Mouse (Mus musculus) splenic B cell, adult 2 months (primary cell): Measurements from ENCODE around the gene Birc7.

Experiments
- DNase-seq: peaks from one replicate; pipeline ENCODE4 v3.0.0-alpha.2; 2011; ENCODE audit warnings: low read depth, low spot score
- H3K27me3 ChIP-seq: 2 replicates; pipeline ENCODE4 v1.6.1; 2012; ENCODE audit warnings: mild to moderate bottlenecking, low read length, moderate library complexity, mixed read lengths; ENCODE audit not compliant: control insufficient read depth, poor library complexity, insufficient read depth, severe bottlenecking
- H3K36me3 ChIP-seq: 2 replicates; pipeline ENCODE4 v1.6.1; 2012; ENCODE audit warnings: mild to moderate bottlenecking, low read length, moderate library complexity, mixed read lengths; ENCODE audit not compliant: control insufficient read depth, poor library complexity, insufficient read depth, severe bottlenecking

Gene Birc7

DNA sequence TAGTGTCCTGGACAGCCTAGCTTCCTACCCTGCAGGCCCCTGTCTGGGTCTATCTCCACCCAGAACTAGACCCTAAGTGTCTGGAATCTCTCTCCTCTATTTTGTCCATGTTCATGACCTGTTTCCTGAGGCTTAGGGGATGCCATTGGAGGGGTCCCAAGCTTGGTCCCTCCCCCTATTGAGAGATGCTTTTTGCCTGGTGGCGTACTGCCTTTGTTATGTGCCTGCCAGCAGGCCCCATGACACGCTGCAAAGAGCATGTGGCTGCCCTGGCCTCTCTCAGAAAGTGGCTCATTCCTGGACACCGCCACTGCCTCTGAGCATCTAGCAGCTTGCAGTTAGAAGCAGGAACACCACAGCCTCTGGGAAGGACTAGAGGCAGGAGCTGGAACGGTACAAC is at the start of gene Birc7:
Birc7 (plus strand) TSS at position 301 of the 400 bp plus-strand sequence.
- no peaks in the 10 kb centered on the region for H3K27me3 ChIP-seq
- no peak for DNase-seq
- no peaks in the 10 kb centered on the region for H3K36me3 ChIP-seq

DNA sequence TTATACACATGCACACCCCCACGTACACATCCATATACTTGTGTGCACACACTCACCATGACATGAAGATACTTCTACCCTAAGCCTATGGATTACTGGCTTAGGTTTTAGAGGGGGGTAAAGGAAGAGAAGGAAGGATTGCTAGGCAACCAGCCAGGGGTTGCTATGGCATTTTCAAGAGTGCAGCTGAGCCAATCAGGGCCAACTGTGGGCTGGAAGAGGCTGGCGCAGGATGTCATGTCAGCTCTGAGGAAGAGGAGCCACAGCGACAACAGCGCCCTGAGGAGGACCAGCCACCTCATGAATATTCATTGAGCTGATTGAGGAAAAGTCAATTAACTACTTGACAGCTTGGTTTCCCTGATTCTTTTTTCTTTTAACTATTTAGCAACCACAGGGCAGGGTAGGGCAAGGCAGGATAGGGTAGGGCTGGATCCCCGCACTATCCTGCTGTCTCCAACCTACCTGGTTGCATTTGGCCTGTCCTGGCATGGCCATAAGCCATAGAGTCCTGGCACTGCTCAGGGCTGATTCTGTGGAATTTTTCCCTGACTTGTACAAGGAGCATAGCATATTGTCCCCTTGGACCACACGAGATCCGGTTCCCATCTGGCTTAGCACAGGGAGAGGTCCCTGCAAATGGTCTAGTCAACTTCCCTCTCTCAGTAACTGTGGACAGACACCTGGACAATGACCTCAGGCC is 49.3 kb upstream of the Birc7 start:
- Histone ChIP-seq H3K36me3 (no peaks in the 10 kb centered on the region), H3K27me3 (no peaks in the 10 kb centered on the region)
- DNase-seq = no peak

DNA sequence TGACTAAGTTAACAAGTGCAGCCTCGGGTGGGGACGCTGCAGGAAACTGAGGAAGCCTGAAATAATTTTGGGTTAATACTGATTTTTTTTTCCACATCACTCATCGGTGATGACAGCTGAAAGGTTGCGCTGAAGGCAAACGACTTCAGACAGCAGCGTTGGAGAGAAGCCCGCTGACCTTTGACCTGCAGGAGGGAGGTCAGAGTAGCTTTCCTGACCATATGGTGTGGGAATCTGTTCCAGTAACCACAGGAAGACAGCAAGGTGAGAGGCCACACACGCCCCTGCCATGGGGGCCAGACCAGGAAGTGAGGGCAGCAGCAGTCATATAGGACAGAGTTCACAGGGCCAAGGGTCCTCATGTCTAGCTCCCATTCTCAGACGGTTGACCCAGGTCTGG is 47.5 kb upstream of the Birc7 start:
- Histone ChIP-seq H3K27me3 (no peaks in the 10 kb centered on the region), H3K36me3 (no peaks in the 10 kb centered on the region)
- DNase-seq = no peak

DNA sequence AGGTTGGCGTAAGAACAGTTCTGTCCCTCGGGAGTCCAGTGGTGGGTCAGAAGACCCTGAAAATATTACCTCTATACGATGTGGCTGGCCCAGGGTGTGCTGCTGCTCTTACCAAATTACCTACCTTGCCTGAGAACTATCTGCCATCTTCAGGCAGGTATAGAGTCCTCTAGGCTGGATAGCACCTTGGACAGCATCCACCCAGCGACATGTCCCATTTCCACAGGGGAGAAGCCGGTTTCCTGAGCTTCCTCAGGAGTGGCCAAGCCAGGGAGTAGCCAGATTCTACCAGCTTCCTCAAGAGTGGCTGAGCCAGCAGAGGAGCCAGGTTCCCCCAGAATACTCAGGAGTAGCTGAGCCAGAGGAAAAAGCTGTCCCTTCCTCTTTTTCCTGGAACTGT is 43.6 kb upstream of the Birc7 start:
- Histone ChIP-seq H3K27me3 (no peaks in the 10 kb centered on the region), H3K36me3 (no peaks in the 10 kb centered on the region)
- DNase-seq = no peak

DNA sequence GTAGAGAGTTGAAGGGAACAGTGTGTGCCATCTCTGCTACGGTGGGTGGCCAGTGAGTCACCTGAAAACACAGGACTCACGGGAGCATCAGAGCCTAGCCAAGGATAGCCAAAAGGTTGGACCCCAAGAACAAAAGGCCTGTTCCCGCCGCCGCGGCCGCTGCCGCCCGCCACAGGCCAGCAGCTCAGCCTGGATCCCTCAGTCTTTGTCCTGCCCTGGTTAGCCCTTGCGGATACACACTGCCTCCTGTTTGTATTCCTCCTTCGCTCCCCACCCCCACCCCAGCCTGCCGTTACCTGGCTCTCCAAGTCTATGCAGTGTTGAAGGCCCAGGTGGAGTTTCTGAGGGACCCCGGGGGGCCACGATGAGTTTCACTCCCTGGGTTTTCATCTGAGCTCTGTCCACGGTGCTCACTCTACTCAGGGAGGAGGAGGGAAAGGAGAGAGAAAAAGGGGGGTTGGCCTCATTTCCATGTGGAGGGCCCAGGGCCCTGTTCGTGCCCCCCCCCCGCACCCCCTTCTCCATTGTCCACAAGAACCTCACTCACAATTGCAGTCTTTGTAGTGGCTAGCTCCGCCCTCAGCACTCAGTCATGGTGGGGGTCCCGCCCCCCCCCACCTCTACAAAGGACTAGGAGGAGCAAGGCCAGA is 39.4 kb upstream of the Birc7 start:
- H3K36me3 ChIP-seq = no peaks in the 10 kb centered on the region
- 0 out of 2 replicates have a peak, but pooled peaks cover 4% of the 10 kb centered on the region for H3K27me3 ChIP-seq
- no peak for DNase-seq

DNA sequence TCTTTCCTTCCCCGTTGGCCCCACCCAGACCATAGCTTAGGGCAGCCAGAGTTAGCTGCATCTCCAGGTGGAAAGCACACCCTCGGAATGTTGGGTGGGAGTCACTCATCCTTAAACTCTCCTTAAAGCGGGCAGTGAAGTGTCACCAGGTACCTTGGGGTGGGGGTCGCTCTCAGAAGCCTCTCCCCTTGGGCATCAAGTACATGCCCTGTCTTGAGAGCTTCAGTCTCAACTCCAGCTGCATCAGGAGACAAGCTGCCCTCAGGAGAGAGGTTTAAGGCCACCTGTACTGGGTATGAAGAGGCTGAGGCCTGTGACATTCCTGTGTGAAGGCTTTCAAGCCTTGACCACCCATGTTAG is 38.9 kb upstream of the Birc7 start:
- DNase-seq = no peak
- H3K36me3 ChIP-seq = no peaks in the 10 kb centered on the region

DNA sequence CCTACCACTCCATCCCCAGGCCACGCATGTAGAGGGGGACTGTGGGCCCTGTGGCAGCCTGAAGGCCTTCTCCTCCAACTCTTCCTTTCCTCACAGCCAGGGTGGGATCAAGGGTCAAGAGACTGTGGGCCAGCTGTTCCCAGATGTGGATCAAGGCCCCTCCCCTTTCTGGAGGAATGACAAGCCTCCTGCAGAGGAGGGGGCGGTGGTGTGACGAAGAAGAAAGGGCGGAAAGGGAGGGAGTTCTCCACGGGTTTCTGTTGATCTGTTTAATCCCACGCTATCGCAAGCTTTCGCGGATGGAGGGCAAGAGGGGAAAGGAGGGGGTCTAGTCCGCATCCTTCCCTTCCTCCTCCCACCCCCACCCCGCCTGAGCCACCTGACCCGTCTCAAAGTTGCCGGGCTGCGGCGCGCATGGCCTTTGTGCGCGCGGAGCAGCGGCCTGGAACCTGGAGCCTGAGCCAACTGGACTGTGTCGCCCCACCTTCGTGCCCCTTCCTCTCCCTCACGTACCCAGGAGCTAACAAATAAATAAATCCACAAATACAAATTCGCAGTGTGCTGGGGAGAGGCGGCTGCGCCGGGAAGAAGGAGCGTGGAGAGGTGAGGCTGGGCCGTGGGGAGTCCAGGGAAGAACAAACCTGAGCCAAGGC is 38.3 kb upstream of the Birc7 start:
- no peak for DNase-seq
- H3K36me3 ChIP-seq = no peaks in the 10 kb centered on the region
- H3K27me3 ChIP-seq = 0 out of 2 replicates have a peak, but pooled peaks cover 4% of the 10 kb centered on the region

More for the DNA sequence above, 38.9 kb upstream of the Birc7 start:
- 0 out of 2 replicates have a peak, but pooled peaks cover 4% of the 10 kb centered on the region for H3K27me3 ChIP-seq

DNA sequence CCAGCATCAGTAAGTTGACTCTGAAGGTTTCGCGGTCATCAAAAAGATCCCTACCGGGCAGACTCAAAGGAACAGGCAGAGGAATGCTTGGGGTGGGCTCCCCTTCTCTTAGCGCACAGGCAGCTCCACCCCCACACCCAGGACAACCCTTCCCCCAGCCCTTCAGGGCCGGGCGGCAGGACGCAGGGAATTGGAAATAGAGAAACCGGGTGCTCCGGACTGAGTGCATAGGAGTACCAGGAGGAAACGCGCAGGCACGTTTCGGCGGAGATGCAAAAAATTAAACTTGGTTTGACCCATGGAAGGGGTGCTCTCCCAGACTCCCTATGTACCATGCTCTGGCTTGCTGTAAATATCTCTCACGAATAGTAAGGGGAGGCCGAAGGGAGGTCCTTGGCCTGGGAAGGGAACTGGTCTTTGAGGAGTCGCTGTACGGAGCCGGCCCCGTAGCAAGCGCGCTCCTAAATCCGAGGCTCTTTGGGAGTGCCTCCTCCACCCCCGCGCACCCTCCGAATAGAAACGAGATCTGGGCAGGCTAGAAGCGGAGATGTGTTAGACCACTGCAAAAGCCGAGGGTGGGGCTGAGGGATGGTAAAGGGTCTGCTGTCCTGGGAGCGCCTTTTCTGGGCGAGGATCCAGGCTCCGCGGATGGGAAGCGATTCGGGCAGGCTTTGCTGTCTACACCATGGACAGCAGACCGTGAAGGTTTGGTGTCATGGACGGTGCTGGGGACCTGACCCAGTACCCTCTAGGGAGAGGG is 37.6 kb upstream of the Birc7 start:
- DNase-seq = no peak
- Histone ChIP-seq H3K27me3 (0 out of 2 replicates have a peak, but pooled peaks cover 4% of the 10 kb centered on the region), H3K36me3 (no peaks in the 10 kb centered on the region)

DNA sequence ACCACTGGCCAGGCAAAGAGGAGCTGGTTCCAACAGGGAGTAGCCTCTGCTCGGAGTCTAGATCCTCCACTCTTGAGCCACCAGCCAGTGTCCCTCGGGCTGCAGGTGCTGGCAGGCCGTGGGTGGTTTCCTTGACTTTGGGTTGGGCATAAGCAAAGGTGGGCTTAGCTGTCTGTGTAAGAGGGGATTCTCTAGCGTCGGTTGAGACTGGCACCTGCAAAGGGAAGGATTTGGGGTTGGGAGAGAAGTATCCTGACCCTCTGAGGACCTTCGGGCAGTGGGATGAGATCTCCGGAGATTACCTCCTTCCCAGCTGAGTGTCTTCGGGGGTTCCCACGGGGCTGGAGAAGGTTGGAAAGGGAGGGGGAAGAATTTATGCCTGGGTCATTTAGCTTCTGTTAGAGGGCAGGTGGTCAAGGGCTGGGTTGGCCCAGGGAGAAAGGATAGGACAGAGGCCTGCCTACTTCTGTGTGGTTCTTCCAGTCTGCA is 36.9 kb upstream of the Birc7 start:
- no peak for DNase-seq
- Histone ChIP-seq H3K36me3 (no peaks in the 10 kb centered on the region), H3K27me3 (0 out of 2 replicates have a peak, but pooled peaks cover 4% of the 10 kb centered on the region)

DNA sequence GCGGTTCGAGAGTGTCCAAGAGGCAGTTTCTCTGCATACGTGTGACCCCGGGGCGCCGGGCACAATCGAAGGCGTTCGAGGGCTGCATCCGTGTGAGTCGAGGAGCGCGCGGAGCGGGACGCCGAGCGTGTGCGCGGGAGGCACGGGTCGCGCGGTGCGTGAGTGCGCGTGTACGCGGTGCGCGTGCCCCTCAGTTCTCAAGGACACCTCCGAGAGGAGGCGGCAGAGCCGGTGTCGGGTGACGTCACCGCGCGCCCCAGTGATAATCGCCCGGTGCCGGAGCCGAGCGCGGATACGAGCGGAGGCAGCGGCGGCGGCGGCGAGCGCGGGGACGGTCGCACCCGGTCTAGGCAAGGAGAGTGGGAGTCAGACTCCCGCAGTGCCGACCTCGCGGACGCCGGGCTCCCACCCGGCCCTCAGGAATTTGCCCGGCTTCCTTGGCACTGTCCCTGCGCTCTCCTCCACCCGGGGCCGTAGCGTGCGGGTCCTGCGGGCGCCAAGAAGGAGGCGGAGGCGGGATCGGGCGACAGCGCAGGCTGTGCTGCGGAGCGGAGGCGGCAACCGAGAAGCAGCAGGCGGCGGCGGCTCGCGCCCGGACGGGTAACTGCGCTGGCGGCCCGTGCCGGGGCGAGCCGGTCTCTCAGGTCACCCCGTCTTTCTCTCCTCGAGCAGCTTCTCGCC is 35.8 kb upstream of the Birc7 start:
- DNase-seq = peak; percentile 8
- H3K27me3 ChIP-seq = 0 out of 2 replicates have a peak, but pooled peaks cover 4% of the 10 kb centered on the region

DNA sequence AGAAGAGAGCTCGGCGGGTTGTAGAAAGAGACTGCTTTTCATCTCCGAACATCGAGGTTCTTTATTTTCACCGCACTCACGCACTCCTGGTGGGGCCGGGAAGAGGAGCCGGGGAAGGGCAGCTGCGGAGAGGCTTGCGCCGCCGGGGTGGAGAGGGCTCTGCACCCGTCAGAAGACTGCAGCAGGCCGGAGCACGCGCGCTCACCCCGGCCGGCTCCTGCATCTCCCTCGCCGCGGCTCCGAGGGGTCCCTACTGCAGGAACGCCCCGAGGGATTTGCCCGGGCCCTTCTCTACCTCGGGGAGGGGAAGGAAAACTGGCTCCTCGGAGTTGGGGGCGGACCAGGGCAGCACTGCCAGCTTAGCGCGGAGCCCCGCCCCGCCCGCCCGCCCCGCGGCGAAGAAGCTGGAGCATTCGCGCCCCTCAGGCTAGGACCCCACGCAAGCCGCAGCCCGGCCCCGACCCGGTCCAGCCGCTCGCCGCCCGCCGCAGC is 35.2 kb upstream of the Birc7 start:
- DNase-seq = no peak
- H3K36me3 ChIP-seq = no peaks in the 10 kb centered on the region
- H3K27me3 ChIP-seq = 0 out of 2 replicates have a peak, but pooled peaks cover 4% of the 10 kb centered on the region

More for the DNA sequence above, 35.8 kb upstream of the Birc7 start:
- H3K36me3 ChIP-seq = no peaks in the 10 kb centered on the region

DNA sequence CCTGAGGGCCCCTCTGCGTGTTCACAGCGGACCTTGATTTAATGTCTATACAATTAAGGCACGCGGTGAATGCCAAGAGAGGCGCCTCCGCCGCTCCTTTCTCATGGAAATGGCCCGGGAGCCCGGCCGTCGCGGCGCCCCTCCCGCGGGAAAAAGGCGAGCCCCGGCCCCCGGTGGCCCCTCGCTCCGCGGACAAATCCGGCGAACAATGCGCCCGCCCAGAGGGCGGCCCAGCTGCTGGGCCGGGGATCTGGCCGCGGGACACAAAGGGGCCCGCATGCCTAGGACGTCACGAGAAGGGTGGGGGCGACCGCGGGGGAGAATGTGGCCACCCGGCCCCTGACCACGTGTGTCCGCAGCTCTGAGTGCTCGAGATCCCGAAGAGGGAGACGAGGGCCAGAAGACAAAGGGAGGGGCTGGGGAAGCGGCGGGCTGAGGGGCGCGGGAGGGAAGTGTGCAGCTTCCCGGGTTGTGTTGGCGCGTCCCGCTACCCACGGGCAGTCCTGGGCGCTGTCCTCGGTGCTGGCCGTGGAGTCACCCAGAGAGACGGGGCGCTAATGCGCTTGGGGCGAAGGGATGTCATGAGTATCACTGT is 34.7 kb upstream of the Birc7 start:
- DNase-seq = peak; percentile 19
- no peaks in the 10 kb centered on the region for H3K36me3 ChIP-seq

DNA sequence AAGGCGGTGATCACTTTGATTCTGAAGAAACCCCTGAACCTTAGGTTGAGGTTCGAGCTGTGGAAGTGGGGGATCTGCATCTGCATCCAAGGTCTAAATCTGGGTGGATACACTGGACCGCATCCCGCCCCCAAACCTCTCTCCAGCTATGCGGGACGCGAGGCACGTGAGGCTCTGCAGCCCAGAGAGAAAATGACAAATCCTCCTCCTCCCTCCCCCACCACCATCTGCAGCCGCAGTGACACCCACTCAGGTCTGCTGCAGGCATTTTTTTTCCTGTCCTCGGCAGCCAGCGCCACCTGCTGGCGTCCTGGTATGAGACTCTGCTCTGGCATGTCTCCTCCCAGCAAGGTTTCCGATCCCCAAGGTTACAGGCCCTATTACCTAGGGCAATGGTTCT is 34.1 kb upstream of the Birc7 start:
- 0 out of 2 replicates have a peak, but pooled peaks cover 4% of the 10 kb centered on the region for H3K27me3 ChIP-seq
- no peaks in the 10 kb centered on the region for H3K36me3 ChIP-seq
- peak; percentile 69 for DNase-seq

More for the DNA sequence above, 34.7 kb upstream of the Birc7 start:
- H3K27me3 ChIP-seq = 0 out of 2 replicates have a peak, but pooled peaks cover 4% of the 10 kb centered on the region
